Mouse (Mus musculus) layer of hippocampus, postnatal 36 days (tissue): ENCODE measurements around the gene Plxdc1. TPM values are rescaled to one million over a fixed set of nuclear protein-coding genes. Genes with fewer than 3 reads are reported as not detected.

Experiments used
- DNase-seq, 2 experiments: peaks; one replicate each; pipeline ENCODE4 v3.0.0; 2022
- total RNA-seq, 2 experiments: library from RNA; stranded (reverse); gene quantifications; 2 replicates each; pipeline ENCODE4 v1.2.3; 2021

The Plxdc1 gene
- total RNA-seq, 2 experiments from 2014 or later: 8.2 to 10.0 TPM

GRCm38 (mm10) chr11:98016177-98016576 is 29.9 kb upstream of the Plxdc1 start:
- no peak for DNase-seq

GRCm38 (mm10) chr11:98012831-98013230 is 26.6 kb upstream of the Plxdc1 start:
- DNase-seq: no peak

- DNase-seq: no peak
These were observed 25.5 kb upstream of the Plxdc1 start for GRCm38 (mm10) chr11:98011716-98012115.

GRCm38 (mm10) chr11:98008087-98008486 is 21.8 kb upstream of the Plxdc1 start:
- no peak for DNase-seq

GRCm38 (mm10) chr11:98005686-98006085 is 19.4 kb upstream of the Plxdc1 start:
- DNase-seq: no peak

DNA sequence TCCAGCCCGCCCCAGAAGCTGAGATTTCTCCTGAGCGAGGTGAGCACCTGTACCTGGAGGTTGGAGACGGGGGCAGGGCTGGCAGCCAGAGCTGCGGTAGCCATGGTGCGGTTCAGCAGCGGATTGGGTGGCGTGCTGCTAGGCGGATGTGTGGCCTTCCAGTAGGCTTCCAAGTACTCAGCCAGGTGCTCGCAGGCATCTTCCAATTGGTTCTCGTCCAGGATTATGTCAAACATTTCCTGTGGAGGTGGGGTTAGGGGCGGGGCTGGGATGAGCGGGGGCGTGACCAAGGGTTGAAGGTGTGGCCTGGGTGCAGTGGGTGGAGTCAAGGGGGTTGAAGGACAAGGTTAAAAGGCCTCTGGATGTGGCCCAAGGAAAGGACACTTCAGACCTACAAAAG is 18.8 kb upstream of the Plxdc1 start:
- no peak for DNase-seq

DNA sequence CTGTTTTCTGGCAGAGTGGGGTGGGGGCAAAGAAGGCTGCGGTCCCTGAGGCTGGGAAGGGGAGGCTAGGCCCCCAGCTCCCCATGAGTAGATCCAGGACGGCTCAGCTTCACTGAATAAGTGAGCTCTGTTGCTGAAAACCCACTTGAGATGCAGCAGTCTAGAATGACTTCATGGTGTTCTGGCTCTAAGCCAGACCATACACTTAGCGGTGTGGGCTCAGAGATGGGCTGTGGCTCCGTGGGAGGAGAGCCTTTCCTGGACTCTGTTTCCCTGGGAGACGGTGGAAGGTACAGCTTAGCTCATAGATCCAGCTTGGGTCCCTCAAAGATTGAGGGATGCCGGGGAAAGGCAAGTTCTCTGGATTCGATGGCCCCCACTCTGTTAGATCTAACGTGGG is 17.9 kb upstream of the Plxdc1 start:
- DNase-seq: no peak

DNA sequence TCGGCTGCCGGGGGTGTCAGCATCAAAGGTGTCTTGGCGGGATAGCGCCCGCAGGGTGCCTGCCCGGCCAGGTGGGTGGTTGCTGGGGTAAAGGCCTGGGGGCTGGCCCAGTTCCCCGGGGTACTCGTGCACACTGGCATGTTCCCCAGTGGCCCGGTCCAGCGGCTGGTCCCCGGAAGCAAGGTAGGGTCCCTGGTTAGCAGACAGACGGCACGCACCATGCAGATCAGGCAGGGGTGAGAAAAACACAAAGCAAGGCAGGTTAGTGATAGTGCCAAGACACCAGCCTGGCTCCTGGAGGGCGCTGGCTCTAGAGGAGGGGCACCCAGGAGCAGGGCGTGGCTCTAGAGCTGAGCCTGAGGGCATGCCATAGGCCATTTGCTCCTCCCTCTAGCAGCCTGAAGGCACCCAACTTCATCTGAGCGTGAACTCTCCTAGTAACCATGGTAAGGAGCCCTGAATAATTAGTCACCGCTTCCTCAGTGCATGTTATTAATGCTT is 17.0 kb upstream of the Plxdc1 start:
- no peak for DNase-seq

DNA sequence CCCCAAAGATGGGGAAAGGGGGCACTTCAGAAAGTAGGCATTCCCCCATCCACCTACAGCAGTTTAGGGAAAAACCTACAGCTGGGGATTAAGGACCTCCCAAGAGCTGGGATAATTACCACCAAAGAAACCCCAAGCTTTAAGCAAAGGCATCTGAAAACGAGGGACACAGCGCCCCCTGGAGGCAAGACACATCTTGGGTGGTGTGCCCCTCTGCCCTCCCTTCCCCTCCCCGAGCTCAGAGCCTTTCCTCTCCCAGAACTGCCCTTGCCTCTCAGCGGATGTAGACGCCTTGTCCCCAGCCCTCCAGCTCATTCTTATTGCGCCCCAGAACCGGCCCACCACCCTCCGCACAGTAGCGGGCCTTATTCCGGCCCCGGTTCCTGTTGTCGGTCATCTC is 16.4 kb upstream of the Plxdc1 start:
- DNase-seq: no peak

DNA sequence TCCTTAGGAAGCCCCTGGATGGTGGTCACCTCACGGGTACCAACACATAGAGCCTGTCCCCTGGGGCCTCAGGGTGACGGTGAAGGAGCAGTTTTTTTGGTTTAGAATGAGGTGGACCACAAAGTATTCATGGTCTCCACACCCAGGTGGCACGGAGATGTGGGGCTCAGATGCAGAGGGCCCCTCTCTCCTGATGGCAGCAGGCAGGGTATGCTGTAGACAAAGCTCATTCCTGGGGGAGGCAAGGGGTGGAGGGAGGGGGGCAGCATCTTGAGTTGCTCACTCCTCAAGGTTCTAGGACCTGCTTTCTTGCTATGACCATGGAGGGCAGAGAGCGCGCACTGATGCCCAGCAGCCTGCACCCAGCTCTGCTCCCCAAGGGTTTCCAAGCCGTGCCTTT is 15.7 kb upstream of the Plxdc1 start:
- DNase-seq: no peak

DNA sequence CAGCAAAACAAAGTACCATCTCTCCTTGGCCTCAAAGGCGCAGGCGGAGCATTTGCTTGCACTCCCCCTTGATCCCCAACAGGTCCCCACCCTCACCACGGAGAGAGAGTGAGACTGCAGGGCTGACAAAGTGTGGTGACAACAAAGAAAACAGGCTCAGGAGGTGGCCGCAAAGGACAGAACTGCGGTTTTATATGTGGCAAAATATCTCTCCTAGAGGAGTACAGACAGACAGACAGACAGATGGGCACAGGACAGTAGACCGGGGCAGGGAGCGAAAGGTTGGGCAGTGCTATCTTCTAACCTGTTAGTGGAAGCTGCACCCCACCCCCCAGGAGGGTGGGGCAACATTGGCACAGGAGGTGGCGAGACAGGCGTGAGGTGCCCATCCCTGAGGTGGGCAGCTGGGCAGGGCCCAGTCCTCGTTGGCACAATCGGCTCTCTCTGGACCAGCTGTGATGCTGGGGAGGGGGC is 15.1 kb upstream of the Plxdc1 start:
- DNase-seq: no peak

GRCm38 (mm10) chr11:98000378-98001140 is 14.3 kb upstream of the Plxdc1 start:
- DNase-seq: no peak

DNA sequence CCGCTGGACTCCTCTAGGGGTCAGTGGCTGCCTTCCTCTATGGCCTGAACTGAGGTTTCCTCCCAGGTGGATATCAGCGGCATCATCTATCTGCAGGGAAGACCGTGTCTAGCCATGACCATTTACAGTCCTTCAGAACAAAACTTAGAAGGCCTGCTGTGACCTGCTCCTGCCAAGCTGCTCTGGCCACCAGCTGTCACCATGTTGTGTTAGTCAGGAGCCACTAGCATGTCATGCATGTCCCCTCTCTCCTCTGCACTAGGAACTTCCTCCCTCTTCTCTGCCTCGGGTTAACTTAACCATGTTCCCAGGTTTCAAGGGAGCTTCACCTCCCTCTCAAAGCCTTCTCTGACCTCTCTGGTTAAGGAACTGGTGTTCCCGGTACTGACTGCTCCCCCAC is 13.5 kb upstream of the Plxdc1 start:
- DNase-seq: no peak

GRCm38 (mm10) chr11:97998898-97999608 is 12.8 kb upstream of the Plxdc1 start:
- DNase-seq: no peak

DNA sequence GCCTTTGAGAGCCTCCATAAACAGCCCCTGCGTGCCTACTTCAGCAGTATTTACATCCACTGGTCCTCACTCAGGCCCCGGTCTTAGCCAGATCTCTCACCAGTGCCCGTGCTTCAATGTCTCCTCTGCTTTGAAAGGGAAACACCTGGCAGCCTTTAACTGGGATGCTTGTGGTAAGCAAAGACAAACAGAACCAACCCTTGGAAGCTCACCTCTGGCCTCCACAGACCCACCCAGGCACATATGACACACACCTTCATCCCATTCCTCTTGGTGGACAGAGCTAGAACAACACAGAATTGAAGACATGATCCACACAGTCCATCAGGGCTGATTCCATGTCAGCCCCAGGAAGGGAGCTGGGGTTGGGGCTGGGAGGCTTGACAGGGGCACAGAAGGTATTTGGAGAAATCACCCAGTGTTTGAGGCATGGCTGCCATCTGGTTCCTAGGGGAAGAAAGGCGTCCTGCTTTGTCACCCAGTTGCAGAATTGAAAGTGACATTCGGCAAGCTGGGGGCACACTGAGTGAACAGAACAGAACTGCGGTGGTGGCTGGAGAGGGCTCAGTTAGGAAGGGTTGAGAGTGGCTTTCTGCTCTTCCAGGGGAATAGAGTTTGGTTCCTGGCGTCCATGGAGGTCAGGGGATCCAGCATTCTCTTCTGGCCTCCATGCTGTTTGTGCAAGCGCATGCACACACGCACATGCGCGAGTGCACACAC is 12.0 kb upstream of the Plxdc1 start:
- DNase-seq: no peak

GRCm38 (mm10) chr11:97997387-97997960 is 11.2 kb upstream of the Plxdc1 start:
- no peak for DNase-seq

DNA sequence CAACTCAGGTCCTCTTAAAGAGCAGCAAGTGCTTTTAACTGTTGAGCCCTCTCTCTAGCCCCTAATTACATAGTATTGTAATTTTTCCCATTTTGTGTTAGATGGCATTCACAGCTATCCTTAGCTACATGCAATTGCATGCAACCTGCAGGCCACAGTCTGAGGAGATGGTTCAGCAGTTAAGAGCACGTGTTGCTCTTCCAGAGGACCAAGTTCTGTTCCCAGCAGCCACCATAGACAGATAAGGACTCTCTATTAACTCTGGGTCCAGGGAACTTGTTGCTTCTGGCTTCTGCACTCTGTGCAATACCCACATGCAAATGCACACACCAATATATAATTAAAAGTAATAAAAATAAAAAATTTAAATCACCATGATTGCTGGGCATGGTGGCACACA is 10.4 kb upstream of the Plxdc1 start:
- no peak for DNase-seq

- no peak for DNase-seq
These were observed 9.5 kb upstream of the Plxdc1 start, which contains the start of gene Arl5c for GRCm38 (mm10) chr11:97995564-97996288. Arl5c (minus strand) TSS chr11:97996181.

DNA sequence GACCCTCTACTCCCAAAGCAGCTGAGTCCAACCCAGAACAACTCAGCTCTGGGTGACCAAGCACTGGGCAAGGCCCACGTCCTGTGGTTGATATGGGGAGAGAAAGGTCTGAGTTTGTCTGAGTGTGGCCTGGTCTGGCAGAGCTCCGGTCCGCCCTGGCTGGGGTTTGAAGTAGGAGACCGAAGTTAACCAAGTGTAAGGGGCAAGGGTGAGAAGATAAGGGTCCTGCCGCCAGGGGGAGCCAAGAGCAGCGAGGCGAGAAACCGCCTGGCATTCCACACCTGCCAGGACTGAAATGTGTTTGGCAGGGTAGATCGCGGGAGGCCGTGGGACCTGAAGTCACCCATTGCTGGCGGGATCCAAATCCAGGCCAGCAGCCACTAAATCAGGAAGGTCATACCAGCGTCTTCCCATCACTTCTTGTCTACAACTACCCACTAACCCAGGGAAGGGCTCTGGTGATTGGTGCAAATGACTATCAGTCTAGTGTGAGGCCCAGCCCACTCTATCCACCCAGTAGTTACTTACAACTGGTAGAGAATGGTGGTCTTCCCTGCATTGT is 8.4 kb upstream of the Plxdc1 start:
- DNase-seq: peak in 1 of 2 experiments; percentile 69

GRCm38 (mm10) chr11:97988530-97989096 is 2.4 kb upstream of the Plxdc1 start:
- peak; percentile 86 to 89 for DNase-seq
